Mouse (Mus musculus) CD4-positive, CD25-positive, alpha-beta regulatory T cell, adult 2 months (primary cell): Measurements from ENCODE around the gene Slc26a5.

Source experiments
- DNase-seq: peaks from one replicate; pipeline ENCODE4 v3.0.0-alpha.2; 2012; ENCODE audit warnings: low read depth, low spot score

Slc26a5 gene

DNA sequence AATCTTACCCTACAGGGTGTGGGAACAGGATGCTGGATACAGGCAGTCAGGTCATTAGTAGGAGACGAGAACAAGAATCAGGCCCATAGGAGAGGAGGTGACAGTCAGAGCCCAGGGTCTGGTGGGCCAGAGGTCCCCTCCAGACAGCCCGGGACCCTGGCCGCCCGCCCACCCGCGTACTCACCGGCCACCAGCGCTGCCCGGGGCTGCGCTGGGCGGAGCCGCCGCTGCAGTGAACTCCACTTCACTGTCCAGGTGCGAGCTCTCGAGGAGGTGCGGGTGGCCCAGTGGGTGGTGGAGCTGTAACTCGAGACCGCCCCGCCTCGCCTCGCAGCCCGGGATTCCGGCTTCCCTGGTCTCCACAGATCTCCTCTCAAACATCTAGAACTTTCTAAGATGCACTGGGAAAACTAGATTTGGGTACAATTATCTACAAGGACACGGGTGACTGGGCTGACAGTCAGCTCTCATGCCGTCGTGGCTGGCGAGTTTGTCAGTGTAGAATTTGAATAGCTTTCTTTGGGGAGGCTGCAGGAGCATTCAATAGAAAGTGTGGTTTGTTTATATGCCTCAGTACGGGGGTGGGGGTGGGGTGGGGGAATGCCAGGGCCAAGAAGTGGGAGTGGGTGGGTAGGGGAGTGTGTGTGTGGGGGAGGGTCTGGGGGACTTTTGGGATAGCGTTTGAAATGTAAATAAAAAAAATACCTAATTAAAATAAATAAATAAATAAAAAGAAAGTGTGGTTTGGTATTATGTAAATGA lies at the start of gene Slc26a5:
Gene Slc26a5 (minus strand): TSS at position 259 of the 762 bp plus-strand sequence.
- DNase-seq = no peak

- DNase-seq = no peak
Observed at GRCm38 (mm10) chr5:21914776-21915175, 49.4 kb upstream of the Slc26a5 start.

DNA sequence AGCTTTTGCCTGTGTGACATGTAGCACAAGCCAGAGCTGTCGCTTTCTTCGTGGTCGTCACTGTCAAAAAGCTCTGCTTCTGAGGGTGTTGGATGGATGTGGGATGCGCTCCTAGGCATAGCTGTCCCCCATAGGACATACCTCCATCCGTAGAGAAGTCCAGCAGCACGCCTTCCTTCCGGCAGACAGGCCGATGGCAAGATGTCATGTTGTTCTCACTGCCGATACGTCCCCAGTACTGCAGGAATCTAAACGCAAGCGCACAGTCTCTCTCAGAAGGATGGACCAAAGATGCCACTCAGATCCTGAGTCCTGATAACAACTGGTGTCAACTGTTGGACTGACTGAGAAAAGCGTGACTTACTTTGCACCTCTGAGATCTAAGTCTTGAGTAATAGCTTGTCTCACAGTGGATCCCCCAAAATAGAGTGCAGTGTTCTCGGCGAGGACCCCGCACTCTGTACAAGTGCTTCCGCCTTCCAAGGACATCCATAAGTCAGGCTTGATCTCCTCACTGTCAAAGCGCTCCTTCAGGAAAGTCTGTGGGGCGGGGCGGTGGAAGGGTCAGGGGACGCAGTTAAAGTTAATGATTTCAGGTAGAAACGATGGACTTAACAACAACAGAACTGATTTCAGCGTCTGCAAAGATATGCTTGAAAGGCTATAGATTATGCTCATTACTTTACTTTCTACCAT lies 47.6 kb upstream of the Slc26a5 start:
- DNase-seq = no peak

GRCm38 (mm10) chr5:21910726-21911125 lies 45.3 kb upstream of the Slc26a5 start:
- no peak for DNase-seq

- no peak for DNase-seq
Observed at GRCm38 (mm10) chr5:21909713-21910112, 44.3 kb upstream of the Slc26a5 start.

- no peak for DNase-seq
Observed at GRCm38 (mm10) chr5:21901411-21901810, 36.0 kb upstream of the Slc26a5 start.

DNA sequence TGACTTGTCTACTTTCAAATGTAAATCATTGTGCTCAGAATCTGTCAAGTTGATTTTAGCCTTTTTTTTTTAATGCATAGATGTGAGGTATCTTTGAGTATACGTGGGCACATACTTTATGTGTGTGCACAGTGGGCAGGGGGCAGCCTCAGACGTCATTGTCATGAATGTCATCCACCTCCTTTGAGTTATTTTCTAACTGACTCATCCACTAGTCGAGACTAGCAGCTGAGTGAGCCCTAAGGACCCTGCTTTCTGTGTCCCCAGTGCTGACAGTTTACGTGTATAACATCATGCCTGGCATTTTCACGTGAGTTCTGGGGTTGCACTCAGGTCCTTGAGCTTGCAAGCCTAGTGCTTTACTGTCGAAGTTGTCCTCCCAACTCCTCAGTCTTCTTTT lies 35.5 kb upstream of the Slc26a5 start:
- DNase-seq = no peak

DNA sequence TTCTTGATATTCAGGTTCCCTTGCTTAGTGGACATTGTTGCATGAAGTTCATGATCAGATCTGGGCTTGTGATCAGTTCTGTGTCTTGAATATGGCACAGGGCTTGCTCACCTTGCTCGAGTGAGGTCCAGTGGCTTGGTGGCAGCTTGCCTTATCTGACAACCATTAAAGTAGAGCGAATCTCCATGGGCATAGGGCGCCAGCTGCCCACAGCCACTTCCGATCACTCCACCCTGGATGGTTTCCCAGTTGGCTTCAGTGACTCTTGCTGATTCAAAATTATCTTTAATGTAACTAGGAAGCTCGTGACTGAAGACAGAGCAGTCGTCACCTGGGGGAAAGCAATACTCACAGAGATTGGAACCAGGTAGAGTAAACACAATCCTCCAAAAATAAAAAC lies 33.5 kb upstream of the Slc26a5 start:
- DNase-seq = no peak

DNA sequence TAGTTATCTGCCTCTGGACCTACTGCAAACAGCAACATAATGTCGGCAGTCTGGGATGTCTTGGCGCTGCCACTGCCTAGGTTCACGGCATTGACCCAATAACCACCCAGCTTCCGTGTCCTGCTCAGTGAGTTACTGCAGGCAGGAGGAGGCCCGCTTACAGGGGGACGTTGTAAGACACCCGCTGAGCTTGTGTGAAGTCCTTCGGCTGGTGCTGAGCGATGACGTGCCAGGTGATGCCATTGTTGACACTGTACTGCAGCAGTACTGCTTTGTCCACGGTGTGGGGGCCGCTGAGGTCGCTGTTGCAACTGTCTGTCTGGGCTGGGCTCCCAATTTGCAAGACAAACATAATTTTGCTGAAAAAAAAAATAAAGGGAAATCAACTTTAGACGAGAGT lies 31.2 kb upstream of the Slc26a5 start:
- DNase-seq = no peak

DNA sequence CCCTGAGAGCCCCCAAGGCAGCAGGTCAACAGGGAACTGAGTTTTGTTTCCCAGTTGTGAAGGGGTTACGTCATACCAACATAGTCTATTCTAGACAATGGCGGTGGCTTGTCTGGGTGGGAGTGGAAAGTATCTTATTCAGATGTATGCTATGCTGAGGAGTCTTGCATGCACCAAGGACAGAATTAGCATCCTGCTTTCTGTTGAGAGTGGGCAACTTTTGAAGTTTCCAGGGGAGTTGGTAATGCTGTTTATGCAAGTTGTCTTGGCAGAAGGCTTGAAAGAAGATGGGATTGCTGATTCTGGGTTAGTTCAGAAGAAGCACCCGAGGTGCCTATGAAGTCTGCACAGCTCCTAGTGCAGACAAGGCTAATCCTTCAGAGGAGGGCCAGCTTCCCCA lies 28.8 kb upstream of the Slc26a5 start:
- no peak for DNase-seq

DNA sequence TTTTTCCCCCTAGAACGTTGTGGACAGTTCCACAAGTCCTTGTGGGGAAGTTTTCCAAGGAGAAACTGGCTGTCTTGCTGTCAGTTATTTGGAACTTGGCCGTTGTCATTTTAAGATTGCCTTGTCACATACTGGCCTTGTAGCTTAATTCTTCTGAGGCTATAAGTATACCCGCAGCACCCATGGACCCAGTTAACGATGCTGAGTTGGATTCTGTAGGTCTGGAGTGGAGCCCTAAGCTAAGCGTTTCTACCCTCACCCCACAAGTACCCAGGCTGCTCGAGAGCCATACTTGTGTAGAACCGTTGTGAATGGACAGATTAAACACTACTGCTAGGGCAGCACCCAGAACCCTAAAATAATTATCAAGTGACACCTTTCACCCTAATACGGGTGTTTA lies 1.3 kb upstream of the Slc26a5 start:
- DNase-seq = no peak

DNA sequence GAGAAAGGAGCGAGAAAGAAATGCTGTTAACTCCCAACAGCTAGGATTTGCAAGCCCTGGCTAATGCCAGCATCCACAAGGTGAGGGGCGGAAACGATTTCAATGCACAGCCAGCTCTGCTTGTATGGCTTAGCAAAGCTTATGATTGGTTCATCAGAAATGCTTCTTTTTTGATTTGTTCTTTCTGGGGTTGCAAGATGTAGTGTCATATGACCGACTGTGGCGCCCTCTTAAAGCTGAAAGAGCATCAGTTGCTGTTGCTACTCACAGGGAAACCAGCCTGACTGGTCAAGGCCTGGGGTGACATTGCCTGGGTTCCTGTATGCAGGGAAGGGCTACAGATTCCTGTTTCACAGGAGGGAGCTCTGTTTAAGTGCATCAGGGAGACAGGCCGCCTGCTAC lies 908 bp upstream of the Slc26a5 start:
- DNase-seq = no peak

GRCm38 (mm10) chr5:21858653-21859052 lies 6.8 kb downstream of the Slc26a5 start:
- DNase-seq = no peak

- no peak for DNase-seq
Observed at GRCm38 (mm10) chr5:21851679-21852340, 13.6 kb downstream of the Slc26a5 start.

DNA sequence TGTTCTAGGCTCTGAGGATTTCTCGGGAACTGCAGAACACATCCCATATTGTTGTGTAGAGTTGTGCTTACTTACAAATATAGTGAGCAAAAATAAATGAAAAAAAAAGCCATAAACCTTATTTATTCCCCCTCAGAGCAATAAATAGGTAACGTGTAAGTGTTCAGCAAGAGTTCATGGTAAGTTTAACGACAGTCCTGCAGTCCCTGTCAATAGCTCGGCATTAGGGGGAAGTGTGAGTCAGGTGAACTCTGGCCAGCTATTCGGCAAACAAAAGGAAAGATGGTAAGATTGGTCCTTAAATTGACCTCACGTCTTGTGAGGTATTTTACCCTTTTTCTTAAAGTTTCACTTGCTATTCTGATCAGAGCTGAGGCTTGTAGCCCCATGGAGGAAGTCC lies 18.0 kb downstream of the Slc26a5 start:
- DNase-seq = no peak

DNA sequence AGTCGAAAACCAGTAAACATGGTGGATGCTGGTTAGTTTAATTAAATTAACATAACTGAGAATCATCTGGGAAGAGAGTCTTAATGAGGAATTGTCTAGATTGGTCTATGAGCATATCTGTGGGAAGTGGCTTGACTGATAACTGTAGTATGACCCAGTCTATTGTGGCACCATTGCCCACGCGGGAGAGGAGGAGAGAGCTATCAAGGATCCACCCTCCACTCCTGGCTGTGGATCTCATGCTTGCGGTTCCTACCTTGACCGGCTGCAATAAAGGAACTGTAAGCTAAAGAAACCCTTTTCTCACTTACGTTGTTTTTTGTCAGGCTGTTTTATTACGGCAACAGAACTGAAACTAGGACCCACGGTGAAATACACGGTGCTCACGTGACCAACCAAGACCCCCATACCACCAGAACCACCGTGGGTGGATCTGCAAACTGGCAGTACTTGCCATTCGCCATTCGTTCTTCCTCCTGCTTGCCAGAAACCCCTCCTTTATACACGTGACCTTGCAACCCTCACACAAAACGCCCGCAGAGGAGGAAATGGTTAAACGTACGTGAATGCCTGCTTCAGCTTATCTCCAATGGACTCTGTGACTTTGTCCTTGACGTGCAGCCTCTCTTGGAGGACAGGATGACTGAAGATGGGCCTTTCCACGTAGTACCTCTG lies 18.7 kb downstream of the Slc26a5 start:
- no peak for DNase-seq

- DNase-seq = peak; percentile 23
Observed at GRCm38 (mm10) chr5:21844676-21845075, 20.7 kb downstream of the Slc26a5 start.

GRCm38 (mm10) chr5:21831761-21832160 lies 33.6 kb downstream of the Slc26a5 start:
- no peak for DNase-seq

DNA sequence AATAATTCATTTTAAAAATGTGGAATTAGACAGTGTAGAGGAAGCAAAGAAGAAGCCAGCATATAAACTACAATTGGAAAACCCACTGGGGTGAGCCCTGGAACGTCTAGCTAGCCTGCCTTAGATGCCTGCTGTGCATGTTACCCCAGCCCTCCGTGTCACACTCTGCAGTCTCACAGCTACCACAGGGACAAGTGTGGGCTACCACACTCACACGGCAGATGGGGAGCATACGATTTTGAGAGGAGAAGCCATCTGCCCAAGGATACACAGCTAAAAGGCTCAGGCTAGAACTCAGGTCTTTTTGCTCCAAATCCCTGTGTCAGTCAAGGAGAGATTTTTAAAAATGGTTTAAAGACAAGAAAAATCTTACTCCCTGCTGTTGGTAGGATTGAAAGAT lies 36.5 kb downstream of the Slc26a5 start:
- DNase-seq = no peak

DNA sequence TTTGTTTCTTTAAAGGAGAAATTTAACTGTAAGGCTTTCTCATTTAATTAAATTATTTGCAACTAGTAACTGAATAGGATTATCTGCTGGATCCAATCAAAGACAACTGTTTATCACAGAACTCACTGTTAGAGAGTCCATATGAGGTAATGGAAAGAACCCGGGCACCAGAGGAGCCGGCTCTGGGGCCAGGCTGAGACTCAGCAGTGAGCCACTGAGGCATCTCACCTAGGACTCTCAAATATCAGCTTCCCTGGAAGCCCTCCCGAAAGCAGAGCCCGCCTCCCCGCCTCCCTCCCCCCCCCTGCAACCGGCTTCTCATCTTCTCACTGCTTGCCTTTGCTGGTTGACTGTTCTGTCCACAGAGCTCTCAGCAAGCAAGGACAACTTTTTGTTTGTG lies 37.8 kb downstream of the Slc26a5 start:
- no peak for DNase-seq

DNA sequence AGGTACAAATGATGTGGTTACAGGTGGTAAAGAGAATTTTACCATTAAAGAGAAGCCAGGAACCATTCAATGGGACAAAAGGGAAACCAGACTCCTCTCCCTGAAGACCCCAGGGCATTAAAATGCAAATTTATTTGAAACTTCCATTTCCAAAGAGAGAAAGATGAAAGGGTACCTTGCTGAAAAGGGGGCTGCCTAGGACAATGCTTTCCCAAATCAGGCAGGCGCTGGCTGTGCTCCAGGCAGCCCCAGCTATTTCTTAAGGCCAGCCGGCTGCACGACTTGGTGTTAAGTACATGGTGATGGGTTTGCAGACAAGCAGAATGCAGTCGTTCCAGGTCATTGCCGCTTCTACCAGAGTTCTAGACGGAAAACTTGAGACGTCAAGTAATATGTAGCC lies 39.0 kb downstream of the Slc26a5 start:
- DNase-seq = no peak

- peak; percentile 59 for DNase-seq
Observed at GRCm38 (mm10) chr5:21813994-21814393, 51.4 kb downstream of the Slc26a5 start.
